Mouse (Mus musculus) neural tube, embryonic 11.5 days (tissue): Measurements from ENCODE around the gene Trp53rkb. TPM values are rescaled to one million over a fixed set of nuclear protein-coding genes. Genes with fewer than 3 reads are reported as not detected.

Source experiments
- ATAC-seq: fragments of 200-750 bp; cut with Nextera tagmentation; 2 replicates; pipeline ENCODE4 v1.8.0; 2017; ENCODE audit warnings: moderate number of reproducible peaks, mild to moderate bottlenecking, moderate TSS enrichment, moderate library complexity; ENCODE audit not compliant: insufficient read depth, low FRiP score, low TSS enrichment
- DNase-seq: peaks from one replicate; pipeline ENCODE4 v3.0.0-alpha.2; 2015; ENCODE audit warnings: low spot score
- H3K27ac ChIP-seq: fragments of 300-500 bp; sonication (generic); 2 replicates; pipeline ENCODE4 v1.5.1; 2014; ENCODE audit warnings: low read depth, mild to moderate bottlenecking, low read length
- H3K27me3 ChIP-seq: fragments of 300-500 bp; sonication (generic); 2 replicates; pipeline ENCODE4 v1.6.1; 2014; ENCODE audit warnings: mild to moderate bottlenecking, low read length, mixed read lengths; ENCODE audit not compliant: control insufficient read depth, insufficient read depth
- H3K36me3 ChIP-seq: fragments of 300-500 bp; sonication (generic); 2 replicates; pipeline ENCODE4 v1.6.1; 2014; ENCODE audit warnings: mild to moderate bottlenecking, low read length, moderate library complexity, mixed read lengths; ENCODE audit not compliant: control insufficient read depth, insufficient read depth
- H3K4me1 ChIP-seq: fragments of 300-500 bp; sonication (generic); 2 replicates; pipeline ENCODE4 v1.6.1; 2014; ENCODE audit warnings: low read length, mixed read lengths; ENCODE audit not compliant: control insufficient read depth, insufficient read depth
- H3K4me2 ChIP-seq: fragments of 300-500 bp; sonication (generic); 2 replicates; pipeline ENCODE4 v1.6.1; 2014; ENCODE audit warnings: low read depth, mild to moderate bottlenecking, moderate library complexity
- H3K4me3 ChIP-seq: fragments of 300-500 bp; sonication (generic); 2 replicates; pipeline ENCODE4 v1.5.1; 2014; ENCODE audit warnings: low read depth, low read length
- H3K9ac ChIP-seq: fragments of 300-500 bp; sonication (generic); 2 replicates; pipeline ENCODE4 v1.6.1; 2014; ENCODE audit warnings: mild to moderate bottlenecking, low read length
- H3K9me3 ChIP-seq: fragments of 300-500 bp; sonication (generic); 2 replicates; pipeline ENCODE4 v1.6.1; 2016; ENCODE audit warnings: low read length; ENCODE audit not compliant: control insufficient read depth
- WGBS: fragments of 180-500 bp; shearing (Covaris S2); extraction: QIAGEN DNeasy Blood & Tissue Kit; methylation state at CpG from one replicate; pipeline ENCODE4 v1.1.7; 2014; 5-methylcytosine and 5-hydroxymethylcytosine counted together
- polyA plus RNA-seq: library from polyadenylated mRNA; unstranded; fragments of >200 nt; fragmentation: Nextera tagmentation; extraction: Ambion mirVana; gene quantifications from 2 replicates; pipeline ENCODE4 v1.2.1, GENCODE M21; 2014

Trp53rkb gene
- polyA plus RNA-seq, 1 experiment from 2014 or later = 10.4 TPM

DNA sequence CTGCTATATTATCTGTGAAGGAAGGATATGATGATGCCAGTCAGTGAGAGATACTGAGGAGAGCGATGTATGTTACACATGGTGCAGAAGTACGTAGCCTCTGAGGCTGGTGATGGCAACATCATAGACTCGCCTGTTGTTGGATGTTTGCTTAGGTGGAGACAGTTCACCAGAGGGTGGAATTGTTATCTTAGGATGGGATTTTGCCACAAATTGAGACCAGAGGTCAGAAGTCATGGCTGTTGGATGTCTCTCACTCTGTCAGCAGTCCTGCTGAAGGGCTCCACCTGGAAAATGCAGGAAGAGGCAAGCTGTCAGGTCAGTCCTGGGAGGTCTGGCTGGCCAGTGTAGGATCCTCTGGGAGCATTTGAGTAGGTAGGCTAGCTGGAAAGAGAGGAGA, 29.1 kb downstream of the Trp53rkb start:
- Histone ChIP-seq H3K4me1 (no peaks in the 10 kb centered on the region), H3K27me3 (no peaks in the 10 kb centered on the region), H3K4me2 (no peak overlapping the region), H3K27ac (no peak overlapping the region), H3K9ac (no peak overlapping the region), H3K36me3 (no peaks in the 10 kb centered on the region), H3K4me3 (no peak overlapping the region), H3K9me3 (no peaks in the 10 kb centered on the region)
- DNase-seq (no peak), ATAC-seq (no peak)
- WGBS = 86% methylated on average over 3 of the region's 3 CpGs

DNA sequence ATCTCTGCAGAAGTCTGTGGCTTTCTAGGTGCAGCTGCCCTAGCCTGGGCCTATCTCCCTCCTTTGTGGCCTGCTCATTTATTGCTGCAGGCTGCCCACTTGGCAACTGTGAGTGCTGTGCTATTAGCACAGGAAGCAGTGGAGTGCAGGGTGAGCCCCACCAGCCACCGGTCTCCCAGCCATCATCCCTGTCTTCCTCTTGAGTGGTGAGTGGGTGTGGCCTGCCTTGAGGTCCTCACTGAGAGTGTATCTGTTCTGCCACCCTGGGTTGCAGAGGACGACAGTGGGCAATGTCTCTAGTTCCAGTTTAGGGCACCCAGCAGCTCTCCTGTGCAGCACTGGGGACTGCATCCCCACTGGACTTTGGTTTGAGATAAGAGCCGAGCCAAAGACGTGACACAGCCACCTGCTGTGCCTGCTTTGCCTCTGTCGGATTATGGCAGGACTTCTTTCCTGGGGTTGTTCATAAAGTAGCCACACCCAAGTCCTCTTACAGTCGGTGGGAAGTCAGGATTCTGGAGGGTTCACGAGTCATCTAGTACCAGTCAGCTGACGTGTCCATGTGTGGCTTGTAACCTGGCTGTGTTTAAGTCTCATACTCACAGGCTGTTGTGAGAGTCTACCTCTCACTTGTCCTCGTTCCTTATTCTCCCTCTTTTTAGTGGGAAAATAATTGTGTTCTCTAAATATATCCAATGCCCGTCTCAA, 29.9 kb downstream of the Trp53rkb start:
- Histone ChIP-seq H3K4me1 (no peaks in the 10 kb centered on the region), H3K4me2 (no peak overlapping the region), H3K36me3 (no peaks in the 10 kb centered on the region), H3K9ac (no peak overlapping the region), H3K9me3 (no peaks in the 10 kb centered on the region), H3K4me3 (no peak overlapping the region), H3K27me3 (no peaks in the 10 kb centered on the region), H3K27ac (no peak overlapping the region)
- ATAC-seq (no peak), DNase-seq (no peak)
- WGBS = 74% methylated on average over 10 of the region's 10 CpGs

DNA sequence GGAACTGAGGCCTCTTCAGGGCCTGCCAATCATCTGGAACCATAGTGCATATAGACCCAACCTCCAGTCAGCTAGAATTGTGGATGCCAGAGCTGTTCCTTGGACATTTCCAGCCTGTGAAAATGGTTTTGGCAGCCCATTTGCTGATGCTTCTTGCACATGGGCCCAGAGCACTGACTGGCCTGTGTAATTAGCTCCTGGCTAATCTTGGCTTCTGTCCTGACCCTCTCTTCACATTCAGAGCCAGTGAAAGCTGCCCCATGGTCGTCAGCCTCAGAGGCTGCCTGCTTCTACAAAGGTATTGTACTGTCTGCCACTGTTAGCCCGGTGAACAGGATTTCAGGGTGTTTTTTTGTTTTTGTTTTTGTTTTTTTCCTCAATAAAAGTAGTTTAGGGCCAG, 30.6 kb downstream of the Trp53rkb start:
- WGBS = 87% methylated on average over 2 of the region's 2 CpGs
- ATAC-seq (no peak), DNase-seq (no peak)
- Histone ChIP-seq H3K27ac (no peak overlapping the region), H3K4me2 (no peak overlapping the region), H3K9me3 (no peaks in the 10 kb centered on the region), H3K4me1 (no peaks in the 10 kb centered on the region), H3K9ac (no peak overlapping the region), H3K36me3 (no peaks in the 10 kb centered on the region), H3K27me3 (no peaks in the 10 kb centered on the region), H3K4me3 (no peak overlapping the region)

DNA sequence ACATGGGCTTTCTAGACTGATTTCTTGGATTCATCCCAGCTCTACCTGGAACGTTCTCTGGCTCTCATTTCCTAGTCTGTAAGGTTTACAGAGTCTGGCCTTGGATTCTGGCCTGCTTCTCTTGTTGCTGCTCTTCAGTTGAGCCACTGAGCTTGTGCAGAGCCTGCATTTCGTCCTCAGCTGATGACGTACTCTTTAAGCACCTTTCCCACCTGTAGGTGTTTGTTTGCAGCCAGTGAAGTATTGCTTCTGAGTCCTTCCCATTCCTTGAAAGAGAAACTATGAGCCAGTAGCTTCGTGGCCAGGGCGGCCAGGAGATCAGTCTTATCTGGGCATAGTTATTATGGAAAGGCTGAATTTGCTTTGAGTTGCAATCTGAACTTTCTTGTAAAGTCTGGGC, 32.1 kb downstream of the Trp53rkb start:
- Histone ChIP-seq H3K9ac (no peak overlapping the region), H3K4me1 (no peaks in the 10 kb centered on the region), H3K4me2 (no peak overlapping the region), H3K36me3 (no peaks in the 10 kb centered on the region), H3K4me3 (no peak overlapping the region), H3K9me3 (no peaks in the 10 kb centered on the region), H3K27me3 (no peaks in the 10 kb centered on the region), H3K27ac (no peak overlapping the region)
- 89% methylated on average over 5 of the region's 5 CpGs for WGBS
- DNase-seq (no peak), ATAC-seq (no peak)

DNA sequence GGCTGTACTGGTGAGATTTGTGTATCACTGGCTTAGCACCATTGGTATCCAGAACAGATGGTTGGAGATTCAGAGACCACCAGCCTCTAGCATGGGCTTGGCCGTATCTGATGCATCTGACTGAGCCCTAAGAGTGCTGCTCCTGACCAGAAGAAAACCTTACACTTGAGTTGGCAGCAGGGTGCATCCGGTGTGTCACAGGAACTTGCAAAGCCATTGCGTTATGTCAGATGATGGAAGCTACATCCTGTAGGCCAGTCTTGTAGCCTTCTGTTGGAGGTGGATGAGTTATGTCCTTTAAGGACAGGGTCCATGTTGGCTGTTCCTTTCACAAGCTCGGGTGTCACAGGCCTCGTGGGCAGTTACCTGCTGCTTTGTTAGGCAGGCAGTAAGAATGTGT, 32.7 kb downstream of the Trp53rkb start:
- no peak overlapping the region for H3K4me2 ChIP-seq
- H3K36me3 ChIP-seq = no peaks in the 10 kb centered on the region
- no peaks in the 10 kb centered on the region for H3K9me3 ChIP-seq
- no peak overlapping the region for H3K9ac ChIP-seq
- no peaks in the 10 kb centered on the region for H3K27me3 ChIP-seq
- H3K4me1 ChIP-seq = no peaks in the 10 kb centered on the region
- H3K4me3 ChIP-seq = no peak overlapping the region
- WGBS = 93% methylated on average over 5 of the region's 5 CpGs
- no peak overlapping the region for H3K27ac ChIP-seq
- DNase-seq (no peak), ATAC-seq (no peak)

DNA sequence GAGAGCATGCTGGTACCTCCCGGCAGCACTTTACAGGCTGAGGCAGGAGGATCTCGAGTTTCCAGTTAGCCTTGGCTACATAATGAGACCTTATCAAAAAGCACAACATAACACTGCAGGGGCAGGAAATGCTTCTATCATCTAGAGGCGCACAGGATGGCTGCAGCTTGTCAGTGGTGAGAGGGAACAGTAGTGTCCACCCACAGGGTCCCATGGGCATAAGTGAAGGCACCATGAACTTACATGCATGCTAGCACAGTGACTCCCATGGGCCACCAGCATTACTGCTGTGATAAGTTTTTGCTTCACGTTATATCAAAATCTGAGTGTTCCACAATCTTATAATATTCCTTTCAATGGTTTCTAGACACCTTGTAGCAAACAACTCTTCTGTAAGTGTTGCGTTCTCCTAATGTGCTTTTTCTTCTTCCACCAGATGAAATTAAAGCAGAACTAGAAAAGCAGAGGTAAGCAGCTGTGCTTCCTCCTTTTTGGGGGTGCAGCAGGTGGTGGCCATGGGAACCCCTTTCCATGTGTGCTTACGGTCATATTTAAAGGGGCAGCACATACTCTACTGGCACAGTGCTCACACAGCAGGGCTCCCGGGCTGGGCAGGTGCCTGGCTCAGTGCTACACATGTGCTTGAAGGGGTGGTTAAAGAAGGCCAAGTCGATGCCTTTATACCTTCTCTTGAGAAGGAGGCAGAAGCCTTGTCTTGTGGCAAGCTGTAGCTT, 34.3 kb downstream of the Trp53rkb start:
- DNase-seq (no peak), ATAC-seq (no peak)
- no peaks in the 10 kb centered on the region for H3K4me1 ChIP-seq
- no peak overlapping the region for H3K27ac ChIP-seq
- H3K36me3 ChIP-seq = no peaks in the 10 kb centered on the region
- H3K9me3 ChIP-seq = no peaks in the 10 kb centered on the region
- H3K4me2 ChIP-seq = no peak overlapping the region
- no peaks in the 10 kb centered on the region for H3K27me3 ChIP-seq
- WGBS = 93% methylated on average over 8 of the region's 8 CpGs
- H3K9ac ChIP-seq = no peak overlapping the region
- H3K4me3 ChIP-seq = no peak overlapping the region

DNA sequence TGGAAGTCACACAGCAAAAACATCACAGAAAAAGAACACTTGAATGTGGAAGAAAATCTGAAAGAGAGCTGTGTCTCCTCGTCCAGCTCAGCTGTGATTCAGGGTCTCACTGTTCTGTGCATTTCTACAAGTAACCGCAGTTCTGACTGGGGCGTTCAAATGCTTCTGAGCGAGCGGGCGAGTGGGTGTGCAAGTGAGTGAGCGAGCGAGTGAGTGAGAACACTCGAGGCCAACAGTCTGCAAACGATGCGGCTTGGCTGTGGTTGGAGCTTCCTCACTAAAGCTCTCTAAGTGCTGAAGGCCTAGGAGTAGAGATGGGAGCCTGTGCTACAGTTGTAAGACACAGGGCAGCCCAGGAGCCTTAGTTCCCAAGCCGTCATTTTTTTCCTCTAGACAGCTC, 36.0 kb downstream of the Trp53rkb start:
- H3K9ac ChIP-seq = no peak overlapping the region
- no peaks in the 10 kb centered on the region for H3K4me1 ChIP-seq
- ATAC-seq = no peak
- no peak overlapping the region for H3K4me3 ChIP-seq
- H3K9me3 ChIP-seq = no peaks in the 10 kb centered on the region
- no peak for DNase-seq
- H3K27ac ChIP-seq = no peak overlapping the region
- 93% methylated on average over 12 of the region's 12 CpGs for WGBS
- H3K4me2 ChIP-seq = no peak overlapping the region
- no peaks in the 10 kb centered on the region for H3K27me3 ChIP-seq
- H3K36me3 ChIP-seq = no peaks in the 10 kb centered on the region

DNA sequence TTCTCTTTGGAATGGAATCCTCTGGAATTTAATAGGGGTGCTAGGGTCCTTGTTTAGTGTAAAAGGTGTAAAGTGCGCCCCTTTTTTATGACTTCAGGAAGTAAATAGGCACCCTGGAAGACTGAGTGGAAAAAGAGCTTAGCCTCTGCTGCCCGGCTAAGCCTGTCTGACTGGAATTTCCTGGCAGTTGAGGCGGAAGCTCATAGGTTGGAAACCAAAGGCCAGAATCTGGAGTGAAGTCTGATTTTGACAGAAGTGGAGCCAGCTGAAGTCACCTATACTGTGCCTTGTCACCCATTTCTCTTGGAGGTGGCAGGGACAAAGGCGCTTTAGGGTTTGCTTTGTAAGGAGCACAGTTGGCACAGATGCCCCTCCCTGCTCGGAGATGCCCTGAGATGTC, 38.0 kb downstream of the Trp53rkb start:
- Histone ChIP-seq H3K36me3 (no peaks in the 10 kb centered on the region), H3K4me3 (no peak overlapping the region), H3K4me2 (no peak overlapping the region), H3K9me3 (no peaks in the 10 kb centered on the region), H3K4me1 (no peaks in the 10 kb centered on the region), H3K9ac (no peak overlapping the region), H3K27me3 (no peaks in the 10 kb centered on the region), H3K27ac (no peak overlapping the region)
- ATAC-seq (no peak), DNase-seq (no peak)
- WGBS = 86% methylated on average over 5 of the region's 5 CpGs

DNA sequence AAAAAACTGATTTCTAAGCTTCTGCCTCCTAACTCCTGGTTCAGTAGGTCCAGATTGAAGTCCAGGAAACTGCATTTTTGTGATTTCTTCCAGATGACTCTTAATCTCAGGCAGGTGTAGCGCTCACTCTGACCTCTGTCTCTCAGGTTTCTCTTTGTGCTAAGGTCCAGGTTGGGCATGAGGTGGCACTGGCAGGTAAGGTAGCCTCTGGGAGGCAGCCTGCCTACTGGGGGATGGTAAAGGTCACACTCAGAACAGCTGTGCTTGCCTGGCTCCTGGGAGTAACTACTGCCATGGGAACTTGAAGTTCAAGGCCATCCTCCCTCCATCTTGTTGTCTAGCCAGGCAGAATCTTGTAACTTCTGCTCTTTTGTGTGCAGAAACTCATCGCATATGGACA, 41.8 kb downstream of the Trp53rkb start:
- no peak for DNase-seq
- WGBS = 94% methylated on average over 2 of the region's 2 CpGs
- no peak overlapping the region for H3K27ac ChIP-seq

More for the DNA sequence above, 41.8 kb downstream of the Trp53rkb start:
- Histone ChIP-seq H3K4me2 (no peak overlapping the region), H3K9ac (no peak overlapping the region), H3K36me3 (no peaks in the 10 kb centered on the region), H3K4me3 (no peak overlapping the region), H3K27me3 (no peaks in the 10 kb centered on the region), H3K4me1 (no peaks in the 10 kb centered on the region), H3K9me3 (no peaks in the 10 kb centered on the region)
- no peak for ATAC-seq
